Mouse (Mus musculus) bone marrow macrophage, adult 2 months (primary cell): Measurements from ENCODE around the gene Capns1. TPM values are rescaled to one million over a fixed set of nuclear protein-coding genes. Genes with fewer than 3 reads are reported as not detected.
"Not testable (repeated sequence)": the region's sequence is repeated elsewhere in the genome, so short reads cannot be mapped to it uniquely, and the experiment has no call there.

Experiments
- H3K27ac ChIP-seq: 2 replicates; pipeline ENCODE4 v1.5.1; 2012; ENCODE audit warnings: low read depth, low read length; ENCODE audit not compliant: insufficient read depth
- H3K4me1 ChIP-seq: 2 replicates; pipeline ENCODE4 v1.6.1; 2012; ENCODE audit warnings: low read length; ENCODE audit not compliant: control insufficient read depth, insufficient read depth
- H3K4me3 ChIP-seq: 2 replicates; pipeline ENCODE4 v1.5.1; 2012; ENCODE audit warnings: mild to moderate bottlenecking, low read length, moderate library complexity; ENCODE audit not compliant: insufficient read depth
- CTCF ChIP-seq: IDR thresholded peaks from 2 replicates; pipeline ENCODE4 v1.5.1; 2012; ENCODE audit warnings: low read depth, mild to moderate bottlenecking, low read length, moderate library complexity
- POLR2A ChIP-seq: IDR thresholded peaks from 2 replicates; pipeline ENCODE4 v1.6.1; 2012; ENCODE audit warnings: mild to moderate bottlenecking, low read depth, low read length, borderline replicate concordance
- polyA plus RNA-seq: library from polyadenylated mRNA; stranded (reverse); fragments of >200 nt; gene quantifications from 2 replicates; pipeline ENCODE4 v1.2.4, GENCODE M21; 2012; ENCODE audit not compliant: missing spikeins, insufficient read depth, insufficient read length

Capns1 gene
- polyA plus RNA-seq, 1 experiment = 572 TPM

DNA sequence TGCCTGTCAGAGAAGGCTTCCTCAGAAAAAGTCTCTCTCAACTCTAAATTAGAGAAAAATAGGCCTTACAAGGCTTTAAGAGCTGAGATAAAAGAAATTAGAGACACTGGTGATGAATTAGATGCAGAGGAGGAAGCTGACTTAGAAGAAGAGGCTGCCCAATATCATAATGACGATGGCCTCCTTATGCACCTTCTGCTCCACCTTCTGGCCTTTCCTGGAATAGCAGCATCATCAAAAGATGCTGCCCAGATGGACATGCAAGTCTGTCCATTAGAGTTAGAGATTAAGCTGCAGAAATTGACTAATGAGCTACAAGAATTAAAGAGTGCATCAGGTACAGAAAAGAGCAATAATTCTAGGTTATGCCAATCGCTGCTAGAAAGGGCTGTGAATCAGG, 6.8 kb upstream of the Capns1 start:
- H3K4me3 ChIP-seq = no peak overlapping the region
- no peak for TF ChIP-seq POLR2A
- no peak for TF ChIP-seq CTCF
- H3K27ac ChIP-seq = no peak overlapping the region
- no peaks in the 10 kb centered on the region for H3K4me1 ChIP-seq

- Histone ChIP-seq H3K4me3 (no peak overlapping the region), H3K27ac (no peak overlapping the region), H3K4me1 (no peaks in the 10 kb centered on the region)
- TF ChIP-seq CTCF (no peak), POLR2A (no peak)
Measured at GRCm38 (mm10) chr7:30204380-30204779, 5.8 kb upstream of the Capns1 start.

GRCm38 (mm10) chr7:30202895-30203690, 4.5 kb upstream of the Capns1 start:
- no peak overlapping the region for H3K27ac ChIP-seq
- H3K4me3 ChIP-seq = no peak overlapping the region
- no peaks in the 10 kb centered on the region; the same call in 1 of the 2 replicates for H3K4me1 ChIP-seq
- TF ChIP-seq CTCF (no peak), POLR2A (no peak)

DNA sequence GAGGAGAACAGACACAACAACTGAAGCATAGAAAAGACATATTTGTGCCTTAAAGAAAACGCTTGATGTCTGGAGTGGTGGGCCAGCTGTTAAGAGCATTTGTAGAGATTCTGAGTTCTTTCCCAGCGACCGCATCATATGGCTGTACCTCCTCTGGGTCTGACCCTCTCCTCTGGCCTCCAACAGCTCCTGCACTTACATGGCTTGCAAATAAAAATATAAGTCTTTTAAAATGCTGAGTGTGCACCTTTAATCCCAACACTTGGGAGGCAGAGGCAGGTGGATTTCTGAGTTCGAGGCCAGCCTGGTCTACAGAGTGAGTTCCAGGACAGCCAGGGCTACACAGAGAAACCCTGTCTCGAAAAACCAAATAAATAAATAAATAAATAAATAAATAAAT, 2.0 kb upstream of the Capns1 start:
- H3K4me1 ChIP-seq = peaks cover 11% of the 10 kb centered on the region
- not testable (repeated sequence) for H3K4me3 ChIP-seq, H3K27ac ChIP-seq

DNA sequence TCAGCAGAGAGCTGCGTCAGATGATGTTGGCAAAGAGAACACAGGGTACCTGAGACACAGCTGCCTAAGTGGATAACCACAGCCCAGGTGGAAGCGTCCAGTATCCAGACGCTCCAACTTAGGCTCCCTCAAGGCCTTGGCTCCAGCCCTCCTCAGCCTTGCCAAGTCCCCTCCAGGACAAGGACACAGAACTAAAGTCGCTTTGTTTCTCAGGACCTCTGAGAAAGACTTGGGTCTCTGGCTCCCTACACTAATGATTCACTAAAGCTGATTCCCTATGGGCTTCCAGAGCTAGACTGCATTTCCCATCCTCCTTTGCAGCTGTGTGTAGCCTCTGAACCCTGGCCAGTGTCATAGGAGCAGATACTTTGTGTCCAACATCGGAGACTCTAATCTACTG, 1.6 kb upstream of the Capns1 start:
- Histone ChIP-seq H3K4me3 (no peak overlapping the region), H3K27ac (no peak overlapping the region), H3K4me1 (peaks cover 16% of the 10 kb centered on the region)
- no peak for TF ChIP-seq CTCF
- TF ChIP-seq POLR2A = no peak

- Histone ChIP-seq H3K27ac (no peak overlapping the region), H3K4me1 (peaks cover 17% of the 10 kb centered on the region), H3K4me3 (no peak overlapping the region)
- no peak for TF ChIP-seq CTCF
- no peak for TF ChIP-seq POLR2A
Measured at GRCm38 (mm10) chr7:30199498-30200139, 1.0 kb upstream of the Capns1 start.

DNA sequence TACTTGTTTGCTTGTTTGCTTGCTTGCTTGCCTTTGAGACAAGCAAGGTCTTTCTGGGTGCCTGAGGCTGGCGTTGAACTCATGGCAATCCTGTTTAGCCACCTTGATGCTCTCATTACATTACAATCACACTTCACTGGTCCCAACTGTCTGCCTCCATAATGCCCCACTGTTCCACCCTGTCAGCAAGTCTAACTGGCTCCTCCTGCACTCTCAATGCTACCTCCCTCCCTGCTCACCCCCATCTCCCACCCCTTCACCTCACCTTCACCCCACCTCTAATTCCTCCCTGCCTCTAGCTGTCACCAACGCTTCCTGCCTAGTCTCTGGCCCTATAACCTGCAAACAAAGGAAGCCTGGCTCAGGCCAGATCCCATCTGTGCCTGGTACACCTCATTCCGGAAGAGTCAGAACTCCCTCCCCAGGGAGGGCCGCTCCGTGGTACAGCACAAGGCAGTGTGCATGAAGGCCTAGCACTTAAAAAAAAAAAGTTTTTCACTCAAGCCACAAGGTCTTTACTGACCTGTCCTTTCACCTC, 950 bp downstream of the Capns1 start:
- H3K27ac ChIP-seq = no peak overlapping the region
- peaks cover 23% of the 10 kb centered on the region for H3K4me1 ChIP-seq
- no peak for TF ChIP-seq CTCF
- TF ChIP-seq POLR2A = no peak
- no peak overlapping the region for H3K4me3 ChIP-seq

GRCm38 (mm10) chr7:30196171-30196570, 2.4 kb downstream of the Capns1 start:
- no peak overlapping the region for H3K4me3 ChIP-seq
- TF ChIP-seq POLR2A (no peak), CTCF (no peak)
- H3K27ac ChIP-seq = no peak overlapping the region
- H3K4me1 ChIP-seq = peaks cover 23% of the 10 kb centered on the region

GRCm38 (mm10) chr7:30195461-30195860, 3.1 kb downstream of the Capns1 start:
- Histone ChIP-seq H3K27ac (no peak overlapping the region), H3K4me1 (peaks cover 23% of the 10 kb centered on the region), H3K4me3 (0 out of 2 replicates have a peak overlapping the region, but pooled peaks have one; percentile 9)
- TF ChIP-seq POLR2A (no peak), CTCF (no peak)

GRCm38 (mm10) chr7:30194884-30195283, 3.7 kb downstream of the Capns1 start:
- H3K27ac ChIP-seq = peak overlapping the region; percentile 91
- H3K4me3 ChIP-seq = peak overlapping the region; percentile 66
- TF ChIP-seq POLR2A = no peak
- no peak for TF ChIP-seq CTCF
- H3K4me1 ChIP-seq = peaks cover 23% of the 10 kb centered on the region
